Mouse (Mus musculus): ENCODE measurements at regions not wholly inside any gene's neighbourhood (a gene's known extent, or its start where the extent isn't known, plus 50 kb on each side); places are given as distances from the start of the nearest gene placed in this dataset.

DNA sequence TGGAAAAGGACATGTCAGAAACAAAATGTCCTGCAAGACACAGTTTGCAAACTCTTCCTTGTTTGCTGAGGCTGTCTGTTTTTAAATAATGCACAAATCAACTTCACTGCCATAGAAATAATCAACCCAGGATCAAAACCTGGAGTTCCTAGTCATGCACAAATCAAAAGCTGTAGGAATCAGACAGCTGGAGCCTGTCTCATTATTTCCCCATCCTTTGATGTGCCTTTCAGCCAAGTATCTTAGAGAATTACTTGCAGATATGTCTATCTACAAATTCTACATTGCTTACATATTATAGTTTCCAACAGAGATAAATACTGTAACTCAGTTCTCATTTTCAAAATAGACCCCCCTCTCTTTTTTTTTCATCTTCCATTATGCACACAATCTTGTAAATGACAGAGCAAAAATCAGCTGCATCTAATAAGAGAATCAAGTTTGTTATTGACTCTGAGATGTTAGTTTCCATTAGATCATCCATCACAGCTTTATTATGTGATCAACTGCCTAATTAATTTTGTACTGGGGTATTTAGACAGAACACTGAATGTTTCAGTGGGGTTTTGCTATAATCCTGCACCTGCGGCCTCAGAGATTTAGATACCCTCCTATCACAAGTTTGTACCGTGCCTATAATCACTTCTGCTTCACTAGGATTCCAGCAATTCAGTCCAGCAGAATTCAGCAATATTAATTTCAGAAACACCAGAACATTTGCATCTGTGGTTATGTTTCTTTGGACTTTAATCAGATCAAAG is 798.9 kb upstream of the Tenm2 start:
- no peak overlapping the region for H3K9ac ChIP-seq

DNA sequence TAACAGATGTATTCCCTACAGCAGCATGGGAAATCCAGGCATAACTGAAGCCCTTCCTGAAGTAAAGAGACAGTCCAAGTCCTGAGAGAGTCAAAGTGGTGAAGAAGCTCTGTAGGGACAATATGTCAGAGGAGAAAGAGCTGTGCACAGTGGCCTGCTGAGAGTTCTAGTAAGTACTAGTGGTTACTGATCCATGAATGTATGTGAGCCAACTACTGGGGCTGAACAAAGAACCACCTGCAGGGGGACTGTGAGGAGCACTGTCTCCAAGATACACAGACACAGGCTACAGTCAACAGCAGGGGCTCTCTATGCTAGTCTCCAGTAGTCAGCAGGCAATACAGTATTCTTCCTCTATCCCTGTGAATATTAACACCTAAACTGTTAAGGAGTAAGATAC is 785.9 kb upstream of the Tenm2 start:
- Histone ChIP-seq H3K27ac (replicated peaks) (no peak overlapping the region), H3K27me3 (no peaks in the 10 kb centered on the region), H3K36me3 (replicated peaks) (no peaks in the 10 kb centered on the region), H3K9me3 (replicated peaks) (no peaks in the 10 kb centered on the region), H3K4me2 (no peak overlapping the region), H3K9ac (no peak overlapping the region), H3K4me1 (replicated peaks) (no peaks in the 10 kb centered on the region), H3K4me3 (replicated peaks) (no peak overlapping the region)
- ATAC-seq (ENCODE audit: insufficient read depth) = no peak

More for the DNA sequence above, 798.9 kb upstream of the Tenm2 start:
- Histone ChIP-seq H3K9me3 (replicated peaks) (no peaks in the 10 kb centered on the region), H3K4me1 (replicated peaks) (no peaks in the 10 kb centered on the region), H3K27ac (replicated peaks) (no peak overlapping the region), H3K27me3 (no peaks in the 10 kb centered on the region), H3K4me2 (no peak overlapping the region), H3K36me3 (replicated peaks) (no peaks in the 10 kb centered on the region), H3K4me3 (replicated peaks) (no peak overlapping the region)
- 62% methylated on average over 2 of the region's 2 CpGs for WGBS (ENCODE audit: insufficient replicate concordance)
- no peak for ATAC-seq (ENCODE audit: insufficient read depth)

DNA sequence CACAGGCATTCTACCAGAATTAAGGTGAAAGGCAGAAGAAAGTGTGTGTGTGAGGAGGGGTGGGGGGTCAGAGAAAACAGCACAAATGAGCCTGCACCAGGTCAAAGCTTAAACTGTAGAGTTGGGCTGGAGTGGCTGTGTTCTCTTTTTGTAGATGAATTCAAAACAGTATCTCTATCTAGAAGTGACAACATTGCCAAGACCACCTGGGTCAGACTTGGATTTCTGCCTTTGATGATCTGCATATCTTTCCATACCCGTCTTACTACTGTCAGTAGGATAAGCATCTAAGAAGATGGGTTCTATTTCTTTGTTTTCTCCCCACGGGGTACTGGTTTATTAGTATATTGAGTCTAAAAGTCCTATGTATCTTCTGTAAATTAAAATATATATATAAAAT is 742.4 kb upstream of the Tenm2 start:
- no peaks in the 10 kb centered on the region for H3K4me1 ChIP-seq (replicated peaks)
- no peaks in the 10 kb centered on the region for H3K36me3 ChIP-seq (replicated peaks)
- ATAC-seq (ENCODE audit: insufficient read depth) = no peak
- no peaks in the 10 kb centered on the region for H3K9me3 ChIP-seq (replicated peaks)
- H3K27me3 ChIP-seq = no peaks in the 10 kb centered on the region
- no peak overlapping the region for H3K4me2 ChIP-seq
- no peak overlapping the region for H3K27ac ChIP-seq (replicated peaks)
- H3K4me3 ChIP-seq (replicated peaks) = no peak overlapping the region
- WGBS (ENCODE audit: insufficient replicate concordance) = 56% methylated on average over 2 of the region's 2 CpGs
- H3K9ac ChIP-seq = no peak overlapping the region

GRCm38 (mm10) chr11:37936439-37937134 is 700.8 kb upstream of the Tenm2 start:
- H3K4me3 ChIP-seq (replicated peaks) = no peak overlapping the region
- 59% methylated on average over 5 of the region's 5 CpGs for WGBS (ENCODE audit: insufficient replicate concordance)
- H3K4me2 ChIP-seq = no peak overlapping the region
- no peaks in the 10 kb centered on the region for H3K9me3 ChIP-seq (replicated peaks)
- no peak for ATAC-seq (ENCODE audit: insufficient read depth)
- H3K4me1 ChIP-seq (replicated peaks) = no peaks in the 10 kb centered on the region
- no peaks in the 10 kb centered on the region for H3K36me3 ChIP-seq (replicated peaks)
- H3K27ac ChIP-seq (replicated peaks) = no peak overlapping the region
- H3K9ac ChIP-seq = no peak overlapping the region
- H3K27me3 ChIP-seq = no peaks in the 10 kb centered on the region

GRCm38 (mm10) chr11:37913161-37913560 is 677.4 kb upstream of the Tenm2 start:
- no peaks in the 10 kb centered on the region for H3K27me3 ChIP-seq
- H3K4me3 ChIP-seq (replicated peaks) = no peak overlapping the region
- no peak overlapping the region for H3K9ac ChIP-seq
- H3K36me3 ChIP-seq (replicated peaks) = no peaks in the 10 kb centered on the region
- H3K4me2 ChIP-seq = no peak overlapping the region
- 36% methylated on average over 2 of the region's 2 CpGs for WGBS (ENCODE audit: insufficient replicate concordance)
- H3K9me3 ChIP-seq (replicated peaks) = no peaks in the 10 kb centered on the region
- no peaks in the 10 kb centered on the region for H3K4me1 ChIP-seq (replicated peaks)
- H3K27ac ChIP-seq (replicated peaks) = no peak overlapping the region
- no peak for ATAC-seq (ENCODE audit: insufficient read depth)

DNA sequence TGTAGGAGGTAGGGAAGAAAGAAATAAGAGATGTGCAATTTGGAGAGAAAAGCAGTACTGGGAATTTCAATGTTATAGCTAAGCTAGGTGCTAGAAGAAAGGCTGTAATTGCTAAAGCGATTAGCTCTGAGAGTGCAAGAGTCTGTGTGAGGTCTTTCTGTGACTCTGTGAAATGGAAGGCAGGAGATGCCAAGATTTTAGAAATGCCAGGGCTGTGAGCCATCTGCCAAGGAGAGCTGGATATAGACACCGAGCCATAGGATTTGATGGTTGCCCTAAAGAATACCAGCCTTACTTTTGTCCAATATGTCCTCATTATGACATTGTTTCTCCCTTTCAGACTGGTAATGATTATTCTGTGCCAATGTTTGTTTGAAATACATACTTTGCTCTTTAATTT is 669.2 kb upstream of the Tenm2 start:
- H3K9me3 ChIP-seq (replicated peaks) = no peaks in the 10 kb centered on the region
- H3K4me1 ChIP-seq (replicated peaks) = no peaks in the 10 kb centered on the region
- H3K4me3 ChIP-seq (replicated peaks) = no peak overlapping the region
- WGBS (ENCODE audit: insufficient replicate concordance) = 68% methylated on average over 2 of the region's 2 CpGs
- H3K27ac ChIP-seq (replicated peaks) = no peak overlapping the region
- H3K27me3 ChIP-seq = no peaks in the 10 kb centered on the region
- H3K36me3 ChIP-seq (replicated peaks) = no peaks in the 10 kb centered on the region
- no peak overlapping the region for H3K9ac ChIP-seq
- ATAC-seq (ENCODE audit: insufficient read depth) = no peak
- H3K4me2 ChIP-seq = no peak overlapping the region

DNA sequence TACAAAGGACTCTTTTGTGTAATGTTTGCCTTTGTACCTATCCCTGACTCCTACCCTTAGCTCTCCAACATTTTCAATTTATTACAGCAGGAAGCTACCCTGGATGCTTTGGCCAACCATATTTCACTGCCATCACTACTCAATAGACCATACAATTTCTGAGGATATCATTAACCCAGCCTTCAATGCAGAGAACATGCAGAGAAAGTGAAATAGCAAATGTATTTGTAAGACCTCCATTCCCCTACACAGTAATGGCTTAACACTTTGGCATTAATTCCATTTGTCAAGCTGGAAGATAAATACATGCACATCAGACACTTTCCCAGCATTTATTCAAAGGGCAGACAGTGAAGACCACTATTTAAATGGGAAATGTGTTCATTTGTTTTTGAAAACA is 661.9 kb upstream of the Tenm2 start:
- H3K27me3 ChIP-seq = no peaks in the 10 kb centered on the region
- ATAC-seq (ENCODE audit: insufficient read depth) = no peak
- no peak overlapping the region for H3K4me2 ChIP-seq
- H3K4me3 ChIP-seq (replicated peaks) = no peak overlapping the region
- H3K36me3 ChIP-seq (replicated peaks) = no peaks in the 10 kb centered on the region
- no peaks in the 10 kb centered on the region for H3K4me1 ChIP-seq (replicated peaks)
- H3K27ac ChIP-seq (replicated peaks) = no peak overlapping the region
- H3K9ac ChIP-seq = no peak overlapping the region
- H3K9me3 ChIP-seq (replicated peaks) = no peaks in the 10 kb centered on the region

- no peaks in the 10 kb centered on the region for H3K27me3 ChIP-seq
- no peaks in the 10 kb centered on the region for H3K4me1 ChIP-seq (replicated peaks)
- no peak overlapping the region for H3K4me3 ChIP-seq (replicated peaks)
- 55% methylated on average over 4 of the region's 4 CpGs for WGBS (ENCODE audit: insufficient replicate concordance)
- no peak overlapping the region for H3K27ac ChIP-seq (replicated peaks)
- H3K36me3 ChIP-seq (replicated peaks) = no peaks in the 10 kb centered on the region
- no peak overlapping the region for H3K4me2 ChIP-seq
- no peaks in the 10 kb centered on the region for H3K9me3 ChIP-seq (replicated peaks)
- no peak for ATAC-seq (ENCODE audit: insufficient read depth)
- no peak overlapping the region for H3K9ac ChIP-seq
Measured at GRCm38 (mm10) chr11:37882717-37883116, 647.0 kb upstream of the Tenm2 start.

GRCm38 (mm10) chr11:37837301-37837700 is 601.5 kb upstream of the Tenm2 start:
- no peaks in the 10 kb centered on the region for H3K9me3 ChIP-seq (replicated peaks)
- no peak overlapping the region for H3K27ac ChIP-seq (replicated peaks)
- H3K4me1 ChIP-seq (replicated peaks) = no peaks in the 10 kb centered on the region
- ATAC-seq (ENCODE audit: insufficient read depth) = no peak
- no peaks in the 10 kb centered on the region for H3K27me3 ChIP-seq
- H3K4me2 ChIP-seq = no peak overlapping the region
- 65% methylated on average over 5 of the region's 5 CpGs for WGBS (ENCODE audit: insufficient replicate concordance)
- no peak overlapping the region for H3K9ac ChIP-seq
- no peaks in the 10 kb centered on the region for H3K36me3 ChIP-seq (replicated peaks)
- no peak overlapping the region for H3K4me3 ChIP-seq (replicated peaks)

DNA sequence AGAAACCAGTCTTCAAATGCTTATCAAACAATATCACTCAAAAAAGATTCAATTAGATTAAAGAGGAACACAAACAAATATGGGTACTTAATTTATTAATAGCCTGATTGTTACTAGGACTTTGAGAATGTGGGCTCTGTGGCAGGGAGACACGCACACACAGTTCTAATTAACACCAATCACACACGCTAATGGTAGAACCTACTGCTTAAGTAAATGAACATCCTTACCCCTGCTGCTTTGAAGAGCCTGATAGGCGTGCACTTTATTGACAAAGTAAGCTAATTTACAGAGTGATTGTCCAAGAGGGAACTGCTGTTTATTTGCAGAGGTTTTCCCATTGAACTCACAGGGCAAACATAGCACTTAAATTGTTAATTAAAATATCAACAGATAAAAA is 595.2 kb upstream of the Tenm2 start:
- Histone ChIP-seq H3K9me3 (replicated peaks) (no peaks in the 10 kb centered on the region), H3K4me1 (replicated peaks) (no peaks in the 10 kb centered on the region), H3K36me3 (replicated peaks) (no peaks in the 10 kb centered on the region), H3K4me3 (replicated peaks) (no peak overlapping the region), H3K9ac (no peak overlapping the region), H3K4me2 (no peak overlapping the region), H3K27me3 (no peaks in the 10 kb centered on the region), H3K27ac (replicated peaks) (no peak overlapping the region)
- WGBS (ENCODE audit: insufficient replicate concordance) = 45% methylated on average over 3 of the region's 3 CpGs
- no peak for ATAC-seq (ENCODE audit: insufficient read depth)

- no peak overlapping the region for H3K9ac ChIP-seq
- 64% methylated on average over 5 of the region's 5 CpGs for WGBS (ENCODE audit: insufficient replicate concordance)
- no peak overlapping the region for H3K4me3 ChIP-seq (replicated peaks)
- H3K4me2 ChIP-seq = no peak overlapping the region
- no peaks in the 10 kb centered on the region for H3K36me3 ChIP-seq (replicated peaks)
- no peaks in the 10 kb centered on the region for H3K4me1 ChIP-seq (replicated peaks)
- H3K27me3 ChIP-seq = no peaks in the 10 kb centered on the region
- no peak for ATAC-seq (ENCODE audit: insufficient read depth)
- H3K9me3 ChIP-seq (replicated peaks) = no peaks in the 10 kb centered on the region
- no peak overlapping the region for H3K27ac ChIP-seq (replicated peaks)
Measured at GRCm38 (mm10) chr11:37806761-37807160, 571.0 kb upstream of the Tenm2 start.
